Mouse (Mus musculus) liver, postnatal 0 days (tissue): ENCODE measurements at regions not wholly inside any gene's neighbourhood (a gene's known extent, or its start where the extent isn't known, plus 50 kb on each side); places are given as distances from the start of the nearest gene placed in this dataset.

Source experiments
- CTCF ChIP-seq: sonication (generic); IDR thresholded peaks from 2 replicates; pipeline ENCODE4 v1.5.1; 2016; ENCODE audit warnings: antibody characterized with exemption, low read depth
- EP300 ChIP-seq: IDR thresholded peaks from 2 replicates; pipeline ENCODE4 v1.6.1; 2016; ENCODE audit warnings: antibody characterized with exemption, low read depth, mild to moderate bottlenecking

- TF ChIP-seq CTCF (no peak), EP300 (no peak)
These were observed 117.5 kb upstream of the Nav3 start for GRCm38 (mm10) chr10:110573530-110573929.
